Mouse (Mus musculus) testis, postnatal 10 days (tissue): ENCODE results near the gene Tnnc1.
A peak's percentile ranks its signal among the peaks of the same experiment; 100 is the strongest.

Experiments
- DNase-seq: peaks from one replicate; pipeline ENCODE4 v3.0.0; 2021; ENCODE audit warnings: low spot score

Gene Tnnc1

DNA sequence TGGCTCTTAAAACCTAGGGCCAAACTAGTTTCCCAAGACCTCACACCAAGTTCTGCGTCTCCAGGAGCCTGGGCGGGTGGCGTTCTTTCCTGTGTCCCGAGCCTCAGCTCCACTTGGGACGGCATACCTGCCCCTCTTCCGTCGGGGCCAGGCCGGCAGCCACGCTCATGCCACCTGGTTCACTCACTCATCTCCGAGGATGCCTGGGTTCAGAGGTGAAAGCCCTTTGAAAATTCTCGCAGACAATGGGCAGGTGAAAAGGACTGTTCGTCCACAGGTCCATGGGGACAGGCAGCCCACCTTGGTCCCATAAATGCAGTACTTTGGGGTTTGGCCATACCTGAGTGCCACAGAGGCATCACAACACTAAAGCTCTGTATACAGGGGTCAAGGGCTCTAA lies 23.9 kb upstream of the Tnnc1 start:
- no peak for DNase-seq

DNA sequence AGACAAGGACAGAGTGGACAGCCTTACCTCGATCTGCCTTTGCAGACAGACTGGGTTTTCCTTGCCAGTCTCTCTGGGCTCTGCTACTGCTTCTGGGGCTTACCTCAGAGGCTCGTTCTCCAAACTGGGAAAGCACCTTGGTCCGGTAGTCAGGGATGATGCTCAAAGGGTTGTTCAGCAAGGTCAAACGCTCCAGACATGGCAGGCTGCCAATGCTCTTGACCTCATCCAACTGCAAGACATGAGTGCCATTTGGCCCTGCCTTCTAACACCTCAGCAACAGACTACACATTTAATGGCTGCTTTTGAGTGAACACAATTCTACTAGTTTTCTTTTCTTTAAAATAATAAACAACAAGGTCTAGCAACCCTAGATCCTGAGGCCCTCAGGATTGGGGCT lies 21.5 kb upstream of the Tnnc1 start:
- DNase-seq = no peak

DNA sequence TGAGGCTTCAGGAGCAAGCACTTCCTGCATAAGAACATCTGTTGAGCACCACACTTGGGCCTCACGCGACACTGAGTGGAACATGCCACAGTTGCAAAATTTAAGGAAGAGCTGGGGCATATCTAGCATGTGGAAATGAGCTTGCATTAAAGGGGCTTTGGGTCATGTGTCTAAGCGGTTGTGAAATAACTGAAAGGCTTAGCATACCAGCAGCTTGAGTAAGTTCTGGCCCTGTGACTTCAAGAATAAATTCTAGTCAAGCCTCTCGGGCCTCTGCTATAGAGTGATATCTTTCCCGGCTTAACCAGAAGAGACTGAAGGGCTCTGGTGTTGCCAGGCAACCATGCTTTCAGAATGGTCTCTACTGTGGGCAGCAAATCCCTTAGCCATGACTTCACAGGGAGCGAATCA lies 19.3 kb upstream of the Tnnc1 start:
- DNase-seq = no peak

DNA sequence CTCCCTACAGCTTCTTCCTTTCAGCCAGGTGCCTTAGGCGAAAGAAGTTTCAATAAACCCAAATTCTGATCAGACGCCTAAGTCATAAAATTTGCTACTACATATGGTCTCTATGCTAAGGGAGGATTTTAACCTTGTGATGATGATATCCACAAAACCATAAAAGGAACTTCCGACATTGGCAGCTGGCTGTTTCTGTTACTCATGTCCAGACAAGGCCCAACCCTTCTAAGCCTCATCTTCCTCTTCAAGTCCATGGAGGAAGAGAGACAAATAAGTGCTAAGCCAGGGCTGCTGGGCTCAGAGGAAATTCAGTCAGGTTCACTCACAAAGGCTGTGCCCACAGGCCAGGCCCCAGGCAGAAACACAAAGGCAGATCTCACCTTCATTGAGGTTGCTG lies 18.8 kb upstream of the Tnnc1 start:
- no peak for DNase-seq

DNA sequence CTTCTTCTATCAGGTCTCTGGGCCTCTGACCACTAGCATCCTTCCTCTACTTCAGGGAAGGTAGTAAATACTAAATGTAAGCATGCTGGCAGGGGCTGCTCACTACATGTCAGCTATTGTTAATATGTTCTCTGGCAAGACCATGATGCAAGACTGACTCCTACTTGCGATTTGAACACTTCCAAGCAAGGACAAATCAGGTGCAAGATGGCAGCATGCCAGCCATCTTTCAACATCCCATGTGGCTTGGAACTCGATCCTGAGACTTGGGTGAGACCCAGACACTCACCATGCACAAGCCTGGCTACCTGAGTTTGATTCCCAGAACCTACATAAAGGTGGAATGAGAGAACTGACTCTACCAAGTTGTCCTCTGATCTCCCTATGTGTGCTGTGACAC lies 16.2 kb upstream of the Tnnc1 start:
- DNase-seq = no peak

DNA sequence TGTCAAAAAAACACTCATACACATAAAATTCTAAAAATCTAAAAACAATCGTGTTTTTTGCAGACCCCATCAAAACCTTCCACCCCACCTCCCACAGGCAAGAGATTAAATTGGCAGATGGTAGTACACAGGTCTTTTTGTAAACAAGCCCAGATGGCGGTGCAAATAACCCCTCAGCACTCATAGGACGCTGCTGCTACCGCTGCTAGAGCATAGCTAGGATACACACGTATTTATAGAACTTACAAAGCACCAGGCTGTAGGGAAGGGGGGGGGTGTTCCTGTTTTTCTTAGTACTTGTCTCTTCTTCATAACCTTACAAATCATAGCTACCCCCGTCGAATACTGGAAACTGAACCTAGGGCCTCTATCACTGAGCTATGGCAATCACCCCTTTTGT lies 14.3 kb upstream of the Tnnc1 start:
- DNase-seq = no peak

DNA sequence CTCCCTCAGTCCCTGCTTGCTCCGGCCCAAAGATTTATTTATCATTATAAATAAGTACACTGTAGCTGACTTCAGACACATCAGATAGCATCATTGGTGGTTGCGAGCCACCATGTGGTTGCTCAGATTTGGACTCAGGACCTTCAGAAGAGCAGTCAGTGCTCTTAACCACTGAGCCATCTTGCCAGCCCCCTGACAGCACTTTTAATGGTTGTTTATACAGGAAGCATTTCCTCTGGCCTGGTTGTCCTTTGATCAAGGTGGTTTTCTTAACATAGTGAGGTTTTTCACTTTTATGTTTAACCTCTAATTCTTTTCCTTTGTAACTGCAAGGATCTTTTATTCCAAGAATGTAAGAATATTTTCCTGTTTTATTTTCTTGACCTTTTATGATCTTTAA lies 13.7 kb upstream of the Tnnc1 start:
- DNase-seq = no peak

DNA sequence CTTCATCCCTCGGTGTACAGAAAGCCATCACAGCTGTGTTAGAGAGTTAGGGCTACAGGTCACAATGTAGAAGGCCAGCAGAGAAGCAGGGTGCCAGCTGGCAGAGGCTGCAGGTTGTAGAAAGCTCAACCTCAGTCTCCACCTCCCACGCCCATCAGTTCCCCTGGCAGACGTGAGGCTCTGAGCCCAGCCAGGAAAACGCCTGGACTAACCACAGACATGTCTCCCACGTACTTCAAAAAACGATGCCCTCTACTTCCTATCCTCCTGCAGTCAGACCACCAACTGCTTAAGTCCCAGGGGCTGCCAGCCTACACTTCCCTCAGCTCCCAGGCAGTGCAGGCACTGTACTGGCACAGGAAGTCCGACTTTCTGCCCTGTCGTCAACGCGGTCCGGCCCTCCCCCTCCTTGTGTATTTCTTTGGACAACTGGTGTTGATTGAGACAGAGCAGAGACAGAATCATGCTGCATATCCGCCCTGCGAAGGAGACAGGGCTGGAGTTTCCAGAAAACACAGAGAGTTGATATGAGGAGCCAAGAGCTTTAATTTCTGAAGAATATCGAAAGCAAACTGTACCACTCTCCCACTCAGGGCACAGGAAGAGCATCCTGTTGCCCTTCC lies 13.1 kb upstream of the Tnnc1 start:
- peak; percentile 80 for DNase-seq

DNA sequence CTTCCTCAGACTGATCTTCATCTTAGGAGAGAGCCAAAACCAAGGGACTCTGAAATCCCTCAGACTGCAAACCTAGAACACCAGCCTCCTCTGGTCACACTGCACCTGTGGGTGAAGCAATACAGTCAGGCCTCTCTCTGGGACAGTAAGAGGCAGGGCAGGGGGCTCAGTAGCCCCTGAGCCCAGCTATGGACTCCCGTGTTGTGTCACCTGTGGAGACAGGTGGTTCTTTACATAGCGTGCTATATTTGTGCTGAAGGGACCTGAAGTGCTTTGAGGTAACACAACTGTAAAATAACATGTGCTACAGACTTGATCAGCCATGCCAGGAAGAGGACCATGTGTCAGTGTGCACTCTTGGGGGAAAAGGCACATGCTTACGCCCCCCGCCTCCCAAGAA lies 12.6 kb upstream of the Tnnc1 start:
- no peak for DNase-seq

DNA sequence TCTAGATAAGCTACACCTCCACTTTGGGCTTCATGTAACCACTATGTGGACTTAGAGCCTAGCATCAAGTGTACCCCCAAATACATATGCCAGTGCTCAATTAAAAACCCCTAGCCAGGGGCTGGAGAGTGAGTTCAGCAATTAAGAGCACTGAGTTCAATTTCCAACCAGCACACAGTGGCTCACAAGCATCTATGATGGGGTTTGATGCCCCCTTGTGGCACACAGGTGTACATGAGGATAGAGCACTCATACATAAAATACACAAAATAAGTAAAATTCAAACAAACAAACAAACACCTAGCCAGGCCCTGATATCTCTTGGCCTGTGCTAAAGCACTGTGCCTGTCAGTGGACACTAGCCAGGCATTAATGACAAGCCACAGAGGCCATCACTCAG lies 12.1 kb upstream of the Tnnc1 start:
- DNase-seq = no peak

DNA sequence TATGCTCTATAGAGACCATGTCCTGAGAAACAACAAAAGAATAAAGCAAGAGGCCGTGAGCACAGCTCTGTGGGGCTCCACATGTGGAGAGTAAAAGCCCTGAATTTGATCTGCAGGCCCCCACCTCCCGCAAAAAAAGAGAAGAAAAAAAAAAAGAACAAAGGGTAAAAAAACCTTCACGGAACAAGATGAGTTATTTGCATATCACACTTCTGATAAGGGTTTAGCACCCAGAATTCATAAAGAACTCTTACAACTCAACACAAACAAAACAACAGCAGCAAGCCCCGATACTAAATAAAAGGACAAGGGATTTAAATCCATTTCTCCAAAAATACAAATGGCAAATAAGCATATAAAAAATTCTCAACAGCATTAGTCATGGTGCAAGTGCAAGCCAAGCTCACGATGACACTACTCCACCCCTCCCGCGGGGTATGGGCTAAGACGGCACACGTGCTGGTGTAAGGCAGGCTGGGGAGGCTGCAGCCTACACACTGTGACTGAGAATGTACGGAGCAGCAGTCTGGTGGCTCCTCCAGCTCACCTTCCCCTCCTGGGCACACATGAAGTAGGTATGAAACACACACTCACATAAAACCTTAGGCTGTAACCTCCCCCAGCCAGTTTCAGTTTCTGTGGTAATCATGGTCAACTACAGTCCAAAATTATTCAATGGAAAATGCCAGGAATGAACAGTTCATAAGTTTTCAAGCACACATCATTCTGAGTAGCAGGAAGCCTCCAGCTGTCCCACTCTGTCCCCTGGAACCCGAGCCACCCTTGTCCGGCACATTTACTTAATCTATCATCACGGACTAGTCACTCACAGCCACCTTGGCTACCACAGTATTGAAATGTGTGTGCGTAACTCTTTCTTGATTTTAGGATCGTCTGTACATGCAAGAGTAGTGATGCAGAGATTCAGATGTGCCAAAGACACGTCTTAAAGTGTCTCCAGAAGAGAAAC lies 10.3 kb upstream of the Tnnc1 start:
- no peak for DNase-seq

DNA sequence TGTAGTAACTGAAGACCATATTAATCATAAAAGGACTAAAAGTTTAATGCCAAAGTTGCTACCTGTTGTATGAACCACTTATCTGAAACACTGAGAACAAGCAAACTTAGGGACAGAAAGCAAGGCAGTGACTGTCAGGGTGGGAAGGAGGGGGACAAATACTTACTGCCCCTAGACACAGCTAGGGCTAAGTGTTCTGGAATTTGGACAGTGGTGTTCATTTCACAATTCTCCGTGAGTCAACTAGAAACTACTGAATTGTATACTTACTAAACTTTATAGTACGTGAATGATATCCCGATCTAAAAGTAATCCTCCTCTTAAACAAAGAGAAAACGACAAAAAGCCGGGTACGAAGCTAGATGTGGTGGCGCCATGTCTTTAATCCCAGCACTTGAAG lies 8.5 kb upstream of the Tnnc1 start:
- DNase-seq = no peak

DNA sequence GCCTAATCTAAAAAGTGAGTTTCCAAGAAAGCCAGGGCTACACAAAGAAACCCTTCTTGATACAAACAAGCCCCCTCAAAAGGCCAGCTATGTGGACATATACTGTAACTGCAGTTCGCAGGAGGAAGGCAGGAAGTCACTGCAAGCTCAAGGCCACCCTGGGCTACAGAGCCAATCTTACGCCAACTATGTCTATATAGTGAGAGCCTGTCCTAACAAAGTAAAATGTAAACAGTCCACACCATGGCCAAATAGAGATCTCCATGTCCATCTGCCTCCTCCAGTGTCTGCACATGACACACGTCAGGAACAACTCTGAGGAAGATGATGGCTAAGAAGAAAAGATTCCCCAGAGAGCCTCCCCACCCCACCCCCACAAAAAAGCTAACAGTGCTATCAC lies 8.1 kb upstream of the Tnnc1 start:
- DNase-seq = no peak

DNA sequence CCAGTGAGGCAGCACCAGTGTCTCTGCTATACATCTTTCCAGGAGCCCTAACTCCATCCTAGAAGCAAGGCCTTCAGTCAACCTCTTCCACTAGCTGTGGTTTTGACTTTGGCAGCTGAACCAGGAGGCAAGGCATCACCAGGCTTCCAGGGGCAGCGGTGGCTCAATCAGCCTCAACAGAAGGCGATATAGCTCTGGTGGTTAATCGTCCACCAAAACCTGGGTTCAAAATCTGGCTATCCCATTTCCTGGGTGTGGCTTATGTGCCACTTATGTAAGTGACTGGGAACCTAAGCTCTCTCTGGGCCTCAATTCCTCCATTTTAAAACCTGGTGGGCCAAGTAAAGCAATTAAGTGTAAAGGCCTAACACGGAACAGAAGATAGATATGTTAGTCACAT lies 3.3 kb upstream of the Tnnc1 start:
- no peak for DNase-seq

DNA sequence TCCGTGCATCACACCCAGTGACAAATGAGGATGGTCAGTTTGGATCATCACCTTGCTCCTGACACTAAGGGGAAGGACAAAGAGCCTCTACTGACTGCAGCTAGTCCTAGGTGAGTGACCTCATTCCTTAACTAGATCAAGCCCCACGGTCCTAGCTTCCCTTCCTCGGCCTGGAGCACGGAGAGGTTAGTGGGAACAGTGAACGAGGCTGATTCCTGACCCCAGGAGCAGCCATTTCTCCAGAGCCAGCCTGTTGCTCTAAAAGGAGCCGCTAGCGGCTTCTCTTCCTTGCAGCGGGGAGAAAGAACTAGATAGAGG lies 2.9 kb upstream of the Tnnc1 start:
- DNase-seq = no peak

DNA sequence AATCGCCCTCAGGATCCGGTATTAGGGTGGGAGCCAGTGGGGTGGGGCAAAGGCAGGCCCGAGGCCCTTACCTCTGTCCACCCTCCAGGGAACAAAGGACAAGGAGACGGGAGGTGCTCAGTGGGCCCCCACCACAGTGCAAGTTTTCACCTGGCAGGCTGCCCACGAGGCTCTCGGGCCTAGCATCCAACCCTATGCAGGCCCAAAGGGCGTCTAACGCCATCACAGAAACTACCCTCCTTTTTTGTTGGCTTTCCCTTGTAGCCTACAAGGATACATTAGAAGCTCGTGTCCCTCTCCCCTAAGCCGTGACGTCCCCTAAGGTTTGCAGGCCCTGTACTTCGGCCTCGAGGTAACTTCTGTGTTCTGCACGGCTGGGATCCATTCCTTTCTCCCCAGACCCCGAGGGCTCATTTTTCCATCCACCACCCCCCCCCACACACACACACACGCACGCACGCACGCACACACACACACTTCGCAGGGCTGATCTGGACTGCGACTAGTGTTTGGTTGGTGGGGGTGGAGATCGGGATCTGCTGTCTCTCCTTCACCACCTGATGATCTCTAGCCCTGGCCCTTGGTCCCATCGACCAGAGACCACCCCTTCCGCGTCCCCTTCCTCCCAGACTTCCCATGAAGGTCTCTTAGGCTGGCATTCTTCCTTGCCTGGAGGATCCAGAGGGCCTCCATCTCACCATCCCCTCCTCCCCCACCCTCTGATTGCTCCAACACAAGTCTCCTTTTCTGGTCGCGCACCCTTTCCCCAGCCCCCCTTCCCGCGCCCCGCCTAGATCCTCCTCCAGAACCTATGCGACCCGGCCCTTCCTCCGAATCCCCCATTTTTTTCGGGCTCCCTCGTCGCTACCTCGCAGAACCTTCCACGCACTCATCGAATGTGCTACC lies 2.3 kb upstream of the Tnnc1 start:
- peak; percentile 84 for DNase-seq

DNA sequence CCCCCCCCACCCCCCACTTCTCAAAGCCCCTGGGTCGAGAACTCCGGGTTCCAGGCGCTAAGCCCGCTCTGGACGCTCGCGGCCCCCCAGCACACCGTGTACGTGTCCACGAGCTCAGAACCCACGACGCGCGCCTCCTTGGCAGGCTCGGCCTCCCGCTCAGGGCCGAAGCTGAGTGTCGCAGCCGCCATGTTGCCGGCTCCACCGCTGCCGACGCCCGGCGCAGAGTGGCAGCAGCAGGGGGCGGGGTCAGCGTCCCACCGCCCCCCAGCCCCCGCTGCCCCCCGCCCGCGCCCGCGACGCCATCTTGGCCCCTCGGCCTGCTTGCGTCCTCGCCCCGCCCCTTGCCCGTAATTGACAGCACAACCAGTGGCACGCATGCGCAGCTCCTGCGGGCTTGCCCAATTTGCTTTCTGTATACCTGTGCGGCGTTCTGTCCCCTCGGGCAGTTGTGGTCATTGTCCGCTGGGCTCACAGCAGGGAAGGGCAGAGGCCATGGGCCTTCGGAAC lies 1.6 kb upstream of the Tnnc1 start:
- DNase-seq = peak; percentile 99

DNA sequence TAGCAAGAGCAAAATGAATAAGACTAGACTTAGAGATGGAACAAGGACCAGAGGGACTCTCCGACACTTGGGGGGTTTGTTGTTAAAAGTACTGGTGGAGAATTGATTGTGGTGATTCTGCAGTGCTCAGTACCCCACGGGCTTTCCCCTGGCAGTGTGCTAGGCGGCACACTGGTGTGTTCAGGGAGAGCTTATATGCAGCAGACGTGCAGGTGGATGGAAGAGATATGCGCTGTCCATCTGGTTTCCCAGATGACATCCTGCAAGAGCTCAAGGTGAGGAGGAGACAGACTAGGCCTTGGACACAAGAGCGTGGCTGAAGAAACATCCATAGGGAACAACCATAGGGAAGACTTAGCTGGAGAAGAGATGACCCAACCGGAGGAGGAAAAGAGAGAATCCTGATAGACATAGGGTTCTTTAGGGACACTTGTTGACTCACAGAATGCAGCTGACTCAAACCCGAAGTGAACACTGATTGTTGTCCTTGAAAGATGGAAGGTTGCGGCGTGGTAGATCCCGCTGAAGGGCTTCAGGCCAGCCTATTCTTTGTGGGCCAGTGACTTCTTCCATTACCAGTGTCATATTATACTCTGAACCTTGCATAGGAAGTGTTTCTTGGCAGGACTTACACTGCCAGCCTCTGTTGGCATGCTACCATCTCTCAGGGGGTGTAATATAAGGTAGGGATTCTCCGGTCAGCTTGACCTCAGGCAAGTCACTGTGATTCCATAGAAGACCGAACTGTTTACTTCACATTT lies 862 bp upstream of the Tnnc1 start:
- no peak for DNase-seq

DNA sequence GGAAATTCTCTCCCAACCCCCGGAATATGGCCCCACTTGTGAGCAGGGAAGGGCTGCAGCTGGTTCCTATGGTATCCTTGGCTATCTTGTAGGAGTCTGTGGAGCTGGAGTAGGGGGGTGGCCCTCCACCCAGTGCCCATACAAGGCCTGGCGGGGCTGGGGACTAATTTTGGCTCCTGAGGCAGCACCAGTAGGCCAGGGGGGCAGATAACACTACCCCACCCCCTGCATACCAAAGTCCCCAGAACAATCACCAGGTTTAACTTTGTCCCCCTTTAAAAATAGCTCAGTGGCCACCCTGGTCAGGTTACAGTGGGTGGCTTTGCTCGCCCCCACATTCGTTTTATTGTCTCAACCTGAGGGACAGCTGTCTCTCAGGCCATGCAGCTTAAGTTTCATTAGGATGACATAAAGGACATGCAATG lies 1.0 kb downstream of the Tnnc1 start:
- no peak for DNase-seq

DNA sequence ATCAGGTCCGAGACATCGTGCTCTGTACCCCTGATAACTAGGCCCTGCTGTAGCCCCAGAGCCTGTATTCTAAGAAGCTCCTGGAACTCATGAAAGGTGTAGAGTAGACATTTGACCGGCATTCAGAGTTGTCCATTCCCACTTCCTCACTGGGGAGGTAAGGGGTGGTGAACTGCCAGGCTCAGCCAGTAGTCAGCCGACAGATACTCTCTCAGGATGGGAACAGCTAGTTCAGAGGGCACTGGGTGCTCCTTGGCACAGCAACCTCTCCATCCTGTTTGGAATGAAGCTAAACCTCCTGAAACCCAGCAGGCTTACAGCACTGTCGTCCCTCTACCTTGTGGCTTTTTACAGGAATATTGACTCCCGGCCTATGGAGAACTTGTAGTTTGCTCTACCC lies 3.7 kb downstream of the Tnnc1 start:
- no peak for DNase-seq

DNA sequence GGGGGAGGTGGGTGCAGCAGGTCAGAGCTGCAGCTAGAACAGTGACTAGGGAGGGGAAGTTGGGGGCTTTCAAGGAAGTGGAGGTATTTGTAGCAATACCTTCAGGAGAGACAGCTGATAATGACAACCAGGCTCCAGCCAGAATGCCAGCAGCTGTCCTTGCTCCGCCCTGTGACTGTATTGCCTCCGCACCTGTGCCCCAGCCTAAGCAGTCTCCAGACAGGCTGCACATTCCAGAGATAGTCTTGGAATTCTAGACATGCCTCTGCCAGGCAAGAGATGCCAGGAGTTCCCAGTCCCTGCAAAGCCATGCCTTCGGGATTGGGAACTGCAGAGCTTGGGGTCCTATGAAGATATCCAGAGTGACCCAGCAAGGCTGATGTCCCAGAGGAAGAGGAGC lies 4.4 kb downstream of the Tnnc1 start:
- DNase-seq = no peak

DNA sequence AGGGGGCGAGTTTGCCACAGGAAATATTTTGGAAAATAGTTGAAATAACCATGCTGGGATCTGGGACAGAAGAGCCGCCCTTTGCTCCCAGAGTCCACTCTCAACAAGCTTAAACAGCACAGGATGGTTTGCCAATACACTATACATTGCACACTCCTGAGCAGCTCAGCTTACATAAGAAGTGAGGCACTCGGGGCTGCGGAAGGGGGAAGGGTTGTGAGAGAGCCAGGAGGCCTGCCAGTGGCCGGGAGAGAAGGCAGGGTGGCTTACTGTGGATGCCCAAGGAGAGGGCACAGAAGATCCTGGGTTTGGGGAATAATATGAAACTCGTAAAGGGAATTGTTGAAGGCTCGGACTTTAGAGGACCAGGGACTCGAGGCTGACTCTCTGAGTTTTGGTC lies 5.8 kb downstream of the Tnnc1 start:
- DNase-seq = no peak
